Mouse (Mus musculus): ENCODE results near the gene Gm20662.

Gm20662 gene

GRCm38 (mm10) chr9:108082988-108083431 lies 86.9 kb downstream of the Gm20662 start, which contains the start of gene Rnf123:
Rnf123 (minus strand) TSS chr9:108083346.
- no peak for DNase-seq (ENCODE audit: low spot score in 2 of 2)

- no peak for DNase-seq (ENCODE audit: low spot score in 2 of 2)
Measured at GRCm38 (mm10) chr9:108083561-108083960, 87.4 kb downstream of the Gm20662 start.

GRCm38 (mm10) chr9:108085261-108085660 lies 89.1 kb downstream of the Gm20662 start:
- no peak for DNase-seq (ENCODE audit: low spot score in 2 of 2)

- no peak for DNase-seq (ENCODE audit: low spot score in 2 of 2)
Measured at GRCm38 (mm10) chr9:108090611-108091120, 94.5 kb downstream of the Gm20662 start.

GRCm38 (mm10) chr9:108093586-108093985 lies 97.4 kb downstream of the Gm20662 start:
- DNase-seq (ENCODE audit: low spot score in 2 of 2): no peak

- peak; percentile 93 to 96 for DNase-seq (ENCODE audit: low spot score in 2 of 2)
Measured at GRCm38 (mm10) chr9:108094184-108094941, 98.2 kb downstream of the Gm20662 start, which contains the start of gene Apeh. Apeh (minus strand) TSS chr9:108094606.

All from urinary bladder, postnatal 4 days (tissue).